Mouse (Mus musculus): ENCODE measurements around the gene Fmo5. TPM values are rescaled to one million over a fixed set of nuclear protein-coding genes. Genes with fewer than 3 reads are reported as not detected.
A peak's percentile ranks its signal among the peaks of the same experiment; 100 is the strongest.

Fmo5 gene
- polyA plus RNA-seq, 1 experiment from 2014 or later, result 0.57 TPM

DNA sequence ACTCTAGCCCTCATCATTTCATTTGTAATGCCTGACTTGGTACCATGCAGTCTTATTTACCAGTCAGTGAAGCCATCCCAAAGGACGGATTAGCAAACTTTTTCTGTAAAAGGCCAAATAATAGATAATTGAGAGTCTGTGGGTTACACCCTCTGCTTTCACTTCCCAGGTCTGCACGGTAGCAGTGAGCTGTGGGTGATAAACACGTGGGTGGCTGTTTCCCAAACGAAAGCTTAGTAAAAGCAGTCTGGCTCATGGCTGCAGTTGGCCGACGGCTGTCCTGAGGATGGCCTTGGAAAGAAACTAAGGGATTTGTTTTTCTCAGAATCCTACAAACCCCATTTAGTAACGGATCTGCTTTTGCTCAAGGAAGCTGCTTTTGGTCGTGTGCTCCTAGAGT is 32.6 kb downstream of the Fmo5 start:
- no peak for ATAC-seq (ENCODE audit: low FRiP score)
- peaks cover 36% of the 10 kb centered on the region for H3K36me3 ChIP-seq
- no peak overlapping the region for H3K4me3 ChIP-seq
- H3K9me3 ChIP-seq, result no peaks in the 10 kb centered on the region
- WGBS, result 77% methylated on average over 8 of the region's 8 CpGs
- peaks cover 14% of the 10 kb centered on the region for H3K4me1 ChIP-seq (replicated peaks)
- no peak overlapping the region; the same call in 1 of the 2 replicates for H3K9ac ChIP-seq
- no peaks in the 10 kb centered on the region for H3K27me3 ChIP-seq
- H3K4me2 ChIP-seq, result no peak overlapping the region
- H3K27ac ChIP-seq, result no peak overlapping the region

- H3K27me3 ChIP-seq, result no peaks in the 10 kb centered on the region
- no peaks in the 10 kb centered on the region for H3K4me1 ChIP-seq (replicated peaks)
- 94% methylated on average over 9 of the region's 9 CpGs for WGBS
- no peak overlapping the region for H3K4me2 ChIP-seq
- no peak for ATAC-seq (ENCODE audit: low FRiP score)
- H3K27ac ChIP-seq, result no peak overlapping the region
- no peak overlapping the region for H3K4me3 ChIP-seq
- no peaks in the 10 kb centered on the region for H3K9me3 ChIP-seq
- no peak overlapping the region for H3K9ac ChIP-seq
- peaks cover 75% of the 10 kb centered on the region for H3K36me3 ChIP-seq
Measured at GRCm38 (mm10) chr3:97665525-97665924, 36.9 kb downstream of the Fmo5 start.

DNA sequence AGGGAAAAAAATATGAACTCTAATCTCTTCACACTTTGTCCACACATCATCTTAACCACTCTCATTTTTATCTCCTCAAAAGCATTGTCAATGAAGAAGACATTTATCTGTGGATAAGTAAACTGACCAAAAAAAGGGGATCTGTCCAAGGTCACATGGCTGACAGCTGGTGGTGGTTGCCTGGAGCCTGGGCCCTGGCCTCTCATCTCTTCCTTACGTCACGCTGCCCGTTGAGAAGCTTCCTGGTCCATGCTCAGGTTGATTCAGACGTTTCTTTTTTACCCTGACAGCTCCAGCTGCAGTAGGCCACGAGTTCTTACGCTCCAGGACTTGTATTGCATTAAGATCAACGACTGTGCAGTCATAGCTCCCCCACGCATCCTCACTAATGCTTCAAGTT is 37.5 kb downstream of the Fmo5 start:
- Histone ChIP-seq H3K4me3 (no peak overlapping the region), H3K27ac (no peak overlapping the region), H3K4me2 (no peak overlapping the region), H3K4me1 (replicated peaks) (no peaks in the 10 kb centered on the region), H3K27me3 (no peaks in the 10 kb centered on the region), H3K36me3 (peaks cover 81% of the 10 kb centered on the region), H3K9me3 (no peaks in the 10 kb centered on the region), H3K9ac (no peak overlapping the region)
- no peak for ATAC-seq (ENCODE audit: low FRiP score)
- WGBS, result 85% methylated on average over 8 of the region's 8 CpGs

DNA sequence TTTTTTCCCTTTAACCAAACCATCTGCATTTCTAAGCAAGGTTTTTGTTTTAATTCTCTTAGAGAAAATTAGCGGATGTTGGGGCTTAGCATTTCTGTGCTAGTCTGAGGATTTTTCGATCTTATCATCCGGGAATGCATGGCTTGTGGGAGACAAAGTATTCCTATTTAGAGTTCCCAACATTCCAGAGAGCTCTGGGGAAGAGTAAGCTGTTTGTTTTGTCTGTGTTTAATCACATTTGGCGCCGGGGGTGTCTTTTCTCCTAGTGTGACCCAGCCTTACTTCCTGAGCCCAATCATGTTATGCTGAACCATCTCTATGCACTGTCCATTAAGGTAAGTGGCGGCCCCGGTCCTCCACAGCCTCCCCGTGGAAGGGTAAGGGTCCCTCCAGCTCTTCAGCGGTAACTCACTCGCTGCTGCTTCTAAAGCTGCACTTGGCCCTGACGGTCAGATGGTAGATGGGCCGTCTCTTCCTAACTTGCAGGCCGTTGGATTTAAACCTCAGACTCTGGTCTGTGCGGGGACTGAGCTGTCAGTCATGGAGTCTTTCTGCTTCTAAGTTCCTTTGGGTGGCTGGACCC is 38.6 kb downstream of the Fmo5 start:
- Histone ChIP-seq H3K9ac (no peak overlapping the region), H3K27me3 (no peaks in the 10 kb centered on the region), H3K9me3 (no peaks in the 10 kb centered on the region), H3K36me3 (peaks cover 90% of the 10 kb centered on the region), H3K4me2 (no peak overlapping the region), H3K27ac (no peak overlapping the region), H3K4me1 (replicated peaks) (no peaks in the 10 kb centered on the region), H3K4me3 (no peak overlapping the region)
- ATAC-seq (ENCODE audit: low FRiP score), result no peak
- WGBS, result 84% methylated on average over 14 of the region's 14 CpGs

DNA sequence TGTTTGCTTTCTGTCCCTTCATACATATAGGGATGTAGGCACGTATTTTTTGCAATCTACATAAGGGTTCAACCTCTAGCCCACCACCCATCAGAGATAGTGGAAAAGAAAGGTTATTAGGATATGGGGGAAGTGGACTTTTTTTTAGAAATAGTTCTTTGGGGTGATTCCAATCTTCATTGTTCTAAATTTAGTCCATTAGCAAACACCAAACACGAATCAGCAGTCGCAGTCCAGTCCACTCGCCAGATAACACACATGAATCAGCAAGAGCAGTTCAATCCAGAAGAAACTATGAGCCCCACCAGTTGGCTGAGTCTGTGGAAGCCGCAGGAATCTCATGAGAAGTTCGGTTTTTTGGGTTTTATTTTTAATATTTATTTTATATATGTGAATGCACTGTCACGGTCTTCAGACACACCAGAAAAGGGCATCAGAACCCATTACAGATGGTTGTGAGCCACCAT is 46.1 kb downstream of the Fmo5 start, which contains the start of gene Gm17651:
Gm17651 (minus strand) TSS at position 51 of the 467 bp plus-strand sequence.
- H3K36me3 ChIP-seq, result peaks cover 26% of the 10 kb centered on the region
- no peak within 1 kb of the TSS for H3K4me3 ChIP-seq
- WGBS, result 91% methylated on average over 7 of the region's 7 CpGs
- H3K4me2 ChIP-seq, result no peak within 1 kb of the TSS
- no peaks in the 10 kb centered on the region for H3K4me1 ChIP-seq (replicated peaks)
- H3K27me3 ChIP-seq, result no peaks in the 10 kb centered on the region
- H3K9ac ChIP-seq, result no peak within 1 kb of the TSS
- no peaks in the 10 kb centered on the region for H3K9me3 ChIP-seq
- H3K27ac ChIP-seq, result no peak within 1 kb of the TSS
- no peak for ATAC-seq (ENCODE audit: low FRiP score)

DNA sequence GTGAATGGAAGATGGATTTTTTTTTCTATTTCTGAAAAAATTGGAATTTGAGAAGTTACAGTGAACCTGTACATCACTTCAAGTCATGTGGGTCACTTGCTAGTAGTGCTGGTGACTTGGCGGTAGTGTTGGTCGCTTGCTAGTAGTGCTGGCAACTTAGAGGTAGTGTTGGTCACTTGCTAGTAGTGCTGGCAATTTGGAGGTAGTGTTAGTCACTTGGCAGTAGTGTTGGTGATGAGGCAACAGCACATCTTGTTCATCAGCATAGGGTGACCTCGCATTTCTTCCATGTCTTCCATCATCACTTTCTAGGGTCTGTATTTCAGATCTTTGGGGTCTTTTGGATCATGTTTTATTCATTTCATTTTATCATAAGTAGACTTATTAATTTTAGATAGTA is 47.5 kb downstream of the Fmo5 start:
- peaks cover under 1% of the 10 kb centered on the region for H3K27me3 ChIP-seq
- peaks cover 4% of the 10 kb centered on the region for H3K4me1 ChIP-seq (replicated peaks)
- no peak for ATAC-seq (ENCODE audit: low FRiP score)
- no peak overlapping the region for H3K9ac ChIP-seq
- no peak overlapping the region for H3K4me3 ChIP-seq
- no peaks in the 10 kb centered on the region for H3K9me3 ChIP-seq
- no peak overlapping the region for H3K27ac ChIP-seq
- H3K36me3 ChIP-seq, result peaks cover 13% of the 10 kb centered on the region
- WGBS, result 99% methylated on average over 3 of the region's 3 CpGs
- H3K4me2 ChIP-seq, result no peak overlapping the region

DNA sequence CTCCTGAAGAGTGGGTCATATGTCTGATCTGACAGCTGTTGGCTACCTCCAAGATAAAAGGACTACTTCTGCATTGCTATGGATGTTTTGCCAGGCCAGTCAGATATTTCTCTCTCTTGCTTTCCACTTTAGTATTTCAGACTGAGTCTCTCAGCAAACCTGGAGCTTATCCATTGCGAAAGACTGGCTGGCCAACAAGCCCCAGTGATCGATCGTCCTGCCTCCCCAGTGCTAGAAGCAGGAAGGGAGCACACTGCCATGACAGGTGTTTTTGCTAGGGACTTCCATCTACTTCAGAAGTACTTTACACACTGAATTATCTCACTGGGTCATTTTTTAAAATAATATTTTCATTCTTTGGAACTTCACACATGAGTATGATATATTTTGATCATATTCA is 49.8 kb downstream of the Fmo5 start:
- ATAC-seq (ENCODE audit: low FRiP score), result no peak
- Histone ChIP-seq H3K27ac (no peak overlapping the region), H3K4me1 (replicated peaks) (peaks cover 19% of the 10 kb centered on the region), H3K4me2 (no peak overlapping the region), H3K9ac (no peak overlapping the region), H3K27me3 (peaks cover 21% of the 10 kb centered on the region), H3K36me3 (no peaks in the 10 kb centered on the region), H3K4me3 (no peak overlapping the region), H3K9me3 (no peaks in the 10 kb centered on the region)
- WGBS, result 98% methylated on average over 3 of the region's 3 CpGs

DNA sequence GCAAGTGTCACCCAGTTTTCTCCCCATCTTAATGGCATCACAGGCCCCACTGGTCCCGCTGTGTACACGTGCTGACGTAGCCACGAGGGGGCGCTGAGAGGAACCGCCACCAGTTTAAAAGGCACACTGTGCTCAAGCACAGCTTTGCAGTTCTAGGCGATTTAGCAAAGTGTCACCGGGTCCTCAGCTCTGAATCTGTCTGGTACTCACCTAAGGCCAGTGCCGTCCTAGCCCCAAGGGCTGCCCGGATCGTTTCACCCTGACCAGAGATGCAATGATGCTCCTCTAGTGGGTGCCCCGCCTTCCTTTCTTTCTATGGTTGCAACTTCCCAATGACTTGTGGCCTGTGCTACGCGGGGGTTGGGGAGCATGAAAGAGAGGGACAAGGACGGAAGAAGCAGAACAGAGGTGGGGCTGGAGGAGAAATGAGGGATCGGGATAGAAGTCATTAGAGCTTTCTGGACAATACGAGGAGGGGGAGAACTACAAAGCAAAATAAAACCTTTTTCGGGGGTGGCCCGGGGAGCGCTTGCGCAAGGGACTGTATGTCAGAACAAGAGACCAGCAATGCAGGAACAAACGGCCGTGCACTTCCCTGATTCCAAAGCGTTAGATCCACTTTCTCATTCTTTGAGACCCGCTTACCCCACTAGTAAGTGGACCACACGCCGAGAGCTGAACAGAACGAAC is 52.2 kb downstream of the Fmo5 start:
- WGBS, result 4% methylated on average over 28 of the region's 28 CpGs
- Histone ChIP-seq H3K9ac (peak overlapping the region; percentile 67), H3K4me2 (peak overlapping the region; percentile 67), H3K4me1 (replicated peaks) (peaks cover 27% of the 10 kb centered on the region), H3K4me3 (peak overlapping the region; percentile 40), H3K36me3 (no peaks in the 10 kb centered on the region), H3K9me3 (no peaks in the 10 kb centered on the region), H3K27ac (no peak overlapping the region), H3K27me3 (peaks cover 34% of the 10 kb centered on the region)
- ATAC-seq (ENCODE audit: low FRiP score), result peak; percentile 74

GRCm38 (mm10) chr3:97681321-97682158 is 52.9 kb downstream of the Fmo5 start:
- Histone ChIP-seq H3K4me2 (peak overlapping the region; percentile 67), H3K9me3 (no peaks in the 10 kb centered on the region), H3K9ac (peak overlapping the region; percentile 67), H3K27me3 (peaks cover 38% of the 10 kb centered on the region), H3K4me1 (replicated peaks) (peaks cover 27% of the 10 kb centered on the region), H3K4me3 (peak overlapping the region; percentile 40), H3K36me3 (no peaks in the 10 kb centered on the region), H3K27ac (no peak overlapping the region)
- 2% methylated on average over 33 of the region's 33 CpGs for WGBS
- ATAC-seq (ENCODE audit: low FRiP score), result peak; percentile 55

DNA sequence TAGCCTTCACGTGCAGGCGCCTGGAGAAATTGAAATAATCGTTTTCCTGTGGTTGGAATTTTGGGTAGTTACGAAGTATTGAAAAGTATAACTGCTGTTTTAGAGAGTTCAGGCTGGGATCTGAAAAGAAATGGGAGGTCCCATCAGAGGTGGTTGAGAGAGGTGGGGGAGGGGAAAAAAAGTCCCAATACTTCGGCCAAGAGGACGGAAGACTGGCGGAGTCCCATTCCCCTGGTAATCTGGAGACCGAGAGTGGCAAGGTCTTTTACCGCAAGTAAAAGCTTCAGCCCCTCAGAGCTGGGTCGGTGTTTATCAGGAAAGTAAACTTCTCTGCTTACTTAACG is 53.5 kb downstream of the Fmo5 start:
- H3K4me1 ChIP-seq (replicated peaks), result peaks cover 27% of the 10 kb centered on the region
- no peak for ATAC-seq (ENCODE audit: low FRiP score)
- peak overlapping the region; percentile 40 for H3K4me3 ChIP-seq
- no peaks in the 10 kb centered on the region for H3K36me3 ChIP-seq
- 3% methylated on average over 11 of the region's 11 CpGs for WGBS
- peak overlapping the region; percentile 67 for H3K4me2 ChIP-seq
- no peak overlapping the region for H3K9ac ChIP-seq
- H3K27ac ChIP-seq, result no peak overlapping the region
- H3K9me3 ChIP-seq, result no peaks in the 10 kb centered on the region
- H3K27me3 ChIP-seq, result peaks cover 38% of the 10 kb centered on the region

- Histone ChIP-seq H3K27ac (no peak overlapping the region), H3K4me1 (replicated peaks) (peaks cover 27% of the 10 kb centered on the region), H3K36me3 (no peaks in the 10 kb centered on the region), H3K9me3 (no peaks in the 10 kb centered on the region), H3K9ac (no peak overlapping the region), H3K4me2 (peak overlapping the region; percentile 67), H3K4me3 (no peak overlapping the region), H3K27me3 (peaks cover 38% of the 10 kb centered on the region)
- WGBS, result 28% methylated on average over 5 of the region's 5 CpGs
- ATAC-seq (ENCODE audit: low FRiP score), result no peak
Measured at GRCm38 (mm10) chr3:97682576-97682975, 54.0 kb downstream of the Fmo5 start.

DNA sequence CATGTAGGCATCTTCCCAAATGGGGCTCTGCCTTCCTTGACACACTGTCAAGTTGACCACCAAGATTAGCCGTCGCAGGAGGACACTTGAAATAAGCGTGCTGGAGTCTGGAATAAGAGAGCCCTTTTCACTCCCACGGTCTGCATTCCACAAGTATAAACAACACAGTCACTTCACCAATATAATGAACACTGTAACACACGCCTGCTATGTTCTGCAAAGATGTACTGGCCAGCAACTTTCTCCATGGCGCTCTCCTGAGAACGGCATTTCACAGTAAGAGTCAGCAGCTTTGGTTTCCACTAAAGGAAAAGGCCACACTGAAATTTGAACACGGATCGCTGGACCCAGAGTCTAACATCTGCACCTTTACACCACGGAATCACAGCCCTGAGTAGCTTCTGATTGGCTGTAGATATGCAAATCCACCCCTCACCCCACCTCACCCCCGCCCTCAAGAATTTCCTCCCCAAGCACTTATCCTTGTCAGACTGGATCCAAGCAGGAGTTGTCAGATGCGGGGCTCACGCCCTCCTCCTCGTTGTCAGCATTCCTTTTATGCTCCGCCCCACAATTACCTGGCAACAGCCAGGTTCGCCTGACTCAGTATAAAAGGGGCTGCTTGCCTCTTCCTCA is 55.1 kb downstream of the Fmo5 start:
- Histone ChIP-seq H3K4me1 (replicated peaks) (peaks cover 27% of the 10 kb centered on the region), H3K27ac (no peak overlapping the region), H3K4me2 (peak overlapping the region; percentile 26; the same call in 1 of the 2 replicates), H3K9me3 (no peaks in the 10 kb centered on the region), H3K27me3 (peaks cover 38% of the 10 kb centered on the region), H3K4me3 (no peak overlapping the region), H3K36me3 (no peaks in the 10 kb centered on the region), H3K9ac (no peak overlapping the region)
- 0 out of 2 replicates have a peak, but pooled peaks have one; percentile 17 for ATAC-seq (ENCODE audit: low FRiP score)
- 10% methylated on average over 16 of the region's 16 CpGs for WGBS

Measured in hindbrain, embryonic 13.5 days (tissue).